Mouse (Mus musculus): Measurements from ENCODE around the gene Cux1. TPM values are rescaled to one million over a fixed set of nuclear protein-coding genes. Genes with fewer than 3 reads are reported as not detected.

The Cux1 gene
- polyA plus RNA-seq, 1 experiment = 284 TPM

- TF ChIP-seq CTCF (IDR thresholded peaks at IDR 0.05; ENCODE audit: insufficient read depth, low read depth, low read length) = no peak
- TF ChIP-seq POLR2A (IDR thresholded peaks at IDR 0.05; ENCODE audit: insufficient read depth, low read depth, low read length) = no peak
Measured at GRCm38 (mm10) chr5:136494288-136494687, 73.0 kb downstream of the Cux1 start.

DNA sequence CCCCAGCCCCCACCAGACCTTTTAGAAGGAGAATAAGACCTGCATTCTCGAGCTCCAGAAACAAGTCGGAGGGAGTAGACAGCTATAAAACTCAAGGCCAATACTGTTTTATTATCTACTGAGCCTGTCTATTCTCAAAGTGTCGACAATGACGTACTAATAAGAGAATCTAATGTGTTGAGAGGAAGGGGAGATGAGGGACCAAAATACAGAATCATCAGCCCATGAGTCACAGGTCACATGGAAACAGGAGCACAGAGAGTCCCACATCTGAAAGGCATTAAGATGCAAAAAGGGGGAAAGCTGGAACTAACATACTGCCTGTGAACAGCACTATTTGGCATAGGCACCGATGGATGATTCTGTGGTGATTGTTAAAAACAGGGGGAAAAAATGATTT lies 77.8 kb downstream of the Cux1 start:
- 78% methylated on average over 5 of the region's 5 CpGs for WGBS
- H3K4me3 ChIP-seq (ENCODE audit: insufficient read depth, low read depth, low read length) = no peak overlapping the region
- no peak for TF ChIP-seq CTCF (IDR thresholded peaks at IDR 0.05; ENCODE audit: insufficient read depth, low read depth, low read length)
- TF ChIP-seq POLR2A (IDR thresholded peaks at IDR 0.05; ENCODE audit: insufficient read depth, low read depth, low read length) = no peak
- no peak overlapping the region for H3K27ac ChIP-seq (ENCODE audit: insufficient read depth, low read depth, low read length)
- H3K4me1 ChIP-seq (ENCODE audit: control insufficient read depth, insufficient read depth, low read length) = peaks cover 7% of the 10 kb centered on the region; the same call in 1 of the 2 replicates

More at GRCm38 (mm10) chr5:136494288-136494687, 73.0 kb downstream of the Cux1 start:
- Histone ChIP-seq H3K27ac (ENCODE audit: insufficient read depth, low read depth, low read length) (no peak overlapping the region), H3K4me1 (ENCODE audit: control insufficient read depth, insufficient read depth, low read length) (peaks cover 11% of the 10 kb centered on the region), H3K4me3 (ENCODE audit: insufficient read depth, low read depth, low read length) (no peak overlapping the region)
- 79% methylated on average over 2 of the region's 2 CpGs for WGBS

DNA sequence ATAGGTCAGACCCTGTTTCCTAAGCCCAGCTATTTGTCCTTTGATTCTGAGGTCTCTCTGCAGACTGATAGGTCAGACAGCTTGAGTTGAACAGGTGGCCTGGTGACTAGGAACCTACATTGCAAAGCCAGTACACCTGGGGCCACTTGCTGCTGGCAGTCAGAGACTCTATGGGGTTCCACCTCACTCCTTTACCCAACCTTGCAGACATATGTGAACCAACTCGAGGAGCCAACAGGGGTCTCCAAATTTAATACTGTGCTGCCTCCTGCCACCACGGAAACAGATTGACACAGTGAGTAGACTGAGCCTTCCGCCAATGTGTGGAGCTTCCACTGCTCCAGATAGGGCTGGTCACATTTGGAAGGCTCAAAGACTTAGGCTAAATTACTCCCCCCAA lies 78.6 kb downstream of the Cux1 start:
- TF ChIP-seq CTCF (IDR thresholded peaks at IDR 0.05; ENCODE audit: insufficient read depth, low read depth, low read length) = no peak
- no peak for TF ChIP-seq POLR2A (IDR thresholded peaks at IDR 0.05; ENCODE audit: insufficient read depth, low read depth, low read length)
- 73% methylated on average over 3 of the region's 3 CpGs for whole genome bisulfite sequencing
- Histone ChIP-seq H3K4me3 (ENCODE audit: insufficient read depth, low read depth, low read length) (no peak overlapping the region), H3K27ac (ENCODE audit: insufficient read depth, low read depth, low read length) (no peak overlapping the region), H3K4me1 (ENCODE audit: control insufficient read depth, insufficient read depth, low read length) (peaks cover 4% of the 10 kb centered on the region; the same call in 1 of the 2 replicates)

DNA sequence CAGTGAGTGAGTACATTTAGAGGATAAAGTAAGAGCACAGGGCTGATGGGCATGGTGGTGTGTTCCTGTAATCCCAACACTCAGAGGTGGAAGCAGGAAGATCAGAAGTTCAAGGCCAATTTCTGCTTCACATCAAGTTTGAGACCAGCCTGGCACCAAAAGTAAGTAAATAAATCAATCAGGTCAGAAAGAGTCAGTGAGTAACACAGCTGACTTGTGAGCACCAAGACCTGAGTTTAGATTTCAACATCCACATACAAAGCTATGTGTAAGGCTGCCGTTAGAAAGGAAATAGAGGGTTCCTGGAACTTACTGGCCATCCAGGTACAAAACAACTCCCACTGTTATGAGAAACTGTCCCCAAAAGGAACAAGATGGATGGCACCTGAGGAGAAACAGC lies 79.1 kb downstream of the Cux1 start:
- H3K4me3 ChIP-seq (ENCODE audit: insufficient read depth, low read depth, low read length) = no peak overlapping the region
- 85% methylated on average over 1 of the region's 1 CpGs for whole genome bisulfite sequencing
- TF ChIP-seq POLR2A (IDR thresholded peaks at IDR 0.05; ENCODE audit: insufficient read depth, low read depth, low read length) (no peak), CTCF (IDR thresholded peaks at IDR 0.05; ENCODE audit: insufficient read depth, low read depth, low read length) (no peak)
- no peak overlapping the region for H3K27ac ChIP-seq (ENCODE audit: insufficient read depth, low read depth, low read length)
- peaks cover 4% of the 10 kb centered on the region; the same call in 1 of the 2 replicates for H3K4me1 ChIP-seq (ENCODE audit: control insufficient read depth, insufficient read depth, low read length)

- Histone ChIP-seq H3K4me3 (ENCODE audit: insufficient read depth, low read depth, low read length) (no peak overlapping the region), H3K27ac (ENCODE audit: insufficient read depth, low read depth, low read length) (no peak overlapping the region), H3K4me1 (ENCODE audit: control insufficient read depth, insufficient read depth, low read length) (peaks cover 4% of the 10 kb centered on the region; the same call in 1 of the 2 replicates)
- TF ChIP-seq CTCF (IDR thresholded peaks at IDR 0.05; ENCODE audit: insufficient read depth, low read depth, low read length) (no peak), POLR2A (IDR thresholded peaks at IDR 0.05; ENCODE audit: insufficient read depth, low read depth, low read length) (no peak)
- 34% methylated on average over 11 of the region's 11 CpGs for WGBS
Measured at GRCm38 (mm10) chr5:136487397-136488093, 79.7 kb downstream of the Cux1 start.

DNA sequence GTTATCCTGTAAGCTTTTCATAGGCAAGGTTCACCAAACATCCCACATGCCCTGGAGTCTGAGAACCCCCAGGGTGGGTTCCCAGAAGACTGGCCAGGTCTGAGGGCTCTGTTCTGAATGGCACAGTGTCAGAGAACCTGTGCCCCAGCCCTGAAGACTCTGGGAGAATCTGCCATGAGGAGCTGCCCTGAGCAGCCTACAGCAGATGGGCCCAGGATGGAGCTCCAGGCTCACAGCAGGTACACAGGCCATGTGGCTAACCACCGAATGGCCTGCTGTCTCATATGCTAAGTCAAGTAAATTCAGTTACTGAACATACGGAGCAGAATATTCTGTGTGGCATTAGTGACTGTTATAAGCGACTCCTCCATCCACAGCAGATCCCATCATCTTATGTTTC lies 80.9 kb downstream of the Cux1 start:
- Histone ChIP-seq H3K4me3 (ENCODE audit: insufficient read depth, low read depth, low read length) (no peak overlapping the region), H3K4me1 (ENCODE audit: control insufficient read depth, insufficient read depth, low read length) (peaks cover 4% of the 10 kb centered on the region; the same call in 1 of the 2 replicates), H3K27ac (ENCODE audit: insufficient read depth, low read depth, low read length) (no peak overlapping the region)
- WGBS = 99% methylated on average over 3 of the region's 3 CpGs
- TF ChIP-seq POLR2A (IDR thresholded peaks at IDR 0.05; ENCODE audit: insufficient read depth, low read depth, low read length) = no peak
- no peak for TF ChIP-seq CTCF (IDR thresholded peaks at IDR 0.05; ENCODE audit: insufficient read depth, low read depth, low read length)

- H3K4me3 ChIP-seq (ENCODE audit: insufficient read depth, low read depth, low read length) = no peak overlapping the region
- 92% methylated on average over 6 of the region's 6 CpGs for WGBS
- TF ChIP-seq POLR2A (IDR thresholded peaks at IDR 0.05; ENCODE audit: insufficient read depth, low read depth, low read length) (no peak), CTCF (IDR thresholded peaks at IDR 0.05; ENCODE audit: insufficient read depth, low read depth, low read length) (no peak)
- H3K27ac ChIP-seq (ENCODE audit: insufficient read depth, low read depth, low read length) = no peak overlapping the region
- H3K4me1 ChIP-seq (ENCODE audit: control insufficient read depth, insufficient read depth, low read length) = peaks cover 2% of the 10 kb centered on the region
Measured at GRCm38 (mm10) chr5:136485397-136485796, 81.9 kb downstream of the Cux1 start.

DNA sequence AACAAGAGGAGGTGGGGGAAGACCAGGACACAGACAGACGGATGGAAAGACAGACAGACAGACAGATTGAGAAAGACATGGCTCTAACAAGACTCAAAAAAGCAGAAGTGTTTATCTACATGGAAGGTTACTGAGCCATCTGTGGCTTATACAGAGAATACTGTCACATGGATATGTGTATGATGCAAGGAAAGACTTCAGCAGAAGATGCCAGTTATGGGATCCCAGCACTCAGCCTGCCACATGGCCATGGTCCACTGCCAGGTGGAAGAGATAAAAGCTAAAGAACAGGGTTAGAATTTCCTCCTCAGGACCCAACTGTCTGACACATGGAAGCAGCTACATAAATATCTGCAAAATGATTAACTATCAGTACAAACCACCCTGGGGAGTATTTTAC lies 84.9 kb downstream of the Cux1 start:
- TF ChIP-seq CTCF (IDR thresholded peaks at IDR 0.05; ENCODE audit: insufficient read depth, low read depth, low read length) = no peak
- no peak for TF ChIP-seq POLR2A (IDR thresholded peaks at IDR 0.05; ENCODE audit: insufficient read depth, low read depth, low read length)
- 94% methylated on average over 1 of the region's 1 CpGs for WGBS
- H3K4me1 ChIP-seq (ENCODE audit: control insufficient read depth, insufficient read depth, low read length) = peaks cover 3% of the 10 kb centered on the region

GRCm38 (mm10) chr5:136480541-136480940 lies 86.7 kb downstream of the Cux1 start:
- H3K27ac ChIP-seq (ENCODE audit: insufficient read depth, low read depth, low read length) = peak overlapping the region; percentile 38; the same call in 1 of the 2 replicates
- no peak overlapping the region for H3K4me3 ChIP-seq (ENCODE audit: insufficient read depth, low read depth, low read length)
- WGBS = 60% methylated on average over 7 of the region's 7 CpGs
- TF ChIP-seq POLR2A (IDR thresholded peaks at IDR 0.05; ENCODE audit: insufficient read depth, low read depth, low read length) (no peak), CTCF (IDR thresholded peaks at IDR 0.05; ENCODE audit: insufficient read depth, low read depth, low read length) (no peak)
- H3K4me1 ChIP-seq (ENCODE audit: control insufficient read depth, insufficient read depth, low read length) = peaks cover 9% of the 10 kb centered on the region

More for the DNA sequence above, 84.9 kb downstream of the Cux1 start:
- Histone ChIP-seq H3K4me3 (ENCODE audit: insufficient read depth, low read depth, low read length) (no peak overlapping the region), H3K27ac (ENCODE audit: insufficient read depth, low read depth, low read length) (no peak overlapping the region)

All from olfactory bulb, adult 2 months (tissue).